Mouse (Mus musculus): ENCODE measurements around the gene Ppp1r21. TPM values are rescaled to one million over a fixed set of nuclear protein-coding genes. Genes with fewer than 3 reads are reported as not detected.

Gene Ppp1r21
- total RNA-seq, 1 experiment: 24.8 TPM

DNA sequence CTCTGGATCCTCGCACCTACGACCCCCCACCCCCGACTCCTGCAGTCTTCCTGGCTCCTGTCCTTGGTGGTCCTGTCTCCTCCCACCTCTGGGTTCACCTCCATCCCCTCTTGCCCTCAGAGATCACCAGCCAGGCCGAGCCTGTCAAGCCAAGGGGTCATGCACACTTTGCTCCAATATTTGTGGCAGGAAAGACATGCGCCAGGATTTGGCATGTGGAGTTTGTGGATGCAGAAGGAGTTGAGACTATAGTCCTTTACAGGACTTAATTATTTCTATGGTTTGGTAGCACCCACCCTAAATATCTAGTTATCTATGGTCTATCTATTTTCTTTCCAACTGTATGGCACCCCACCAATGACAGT is 68.1 kb downstream of the Ppp1r21 start:
- Histone ChIP-seq H3K9ac (ENCODE audit: insufficient read depth, low read depth, low read length, poor library complexity, severe bottlenecking) (peak overlapping the region; percentile 67), H3K9me3 (ENCODE audit: control insufficient read depth, insufficient read depth, low read depth, low read length) (no peaks in the 10 kb centered on the region), H3K4me3 (ENCODE audit: insufficient read depth in 1 of 2, low read depth in 1 of 2, low read length in 2 of 2, poor library complexity in 1 of 2, severe bottlenecking in 1 of 2) (peak overlapping the region; percentile 76 to 85), H3K27ac (ENCODE audit: insufficient read depth, low read depth, low read length, poor library complexity, severe bottlenecking) (no peak overlapping the region), H3K4me1 (ENCODE audit: control insufficient read depth in 2 of 2, insufficient read depth in 2 of 2, low read length in 2 of 2, poor library complexity in 1 of 2) (peaks cover 1 to 8% of the 10 kb centered on the region in 2 experiments; a peak in 1 of 4 replicates), H3K36me3 (ENCODE audit: control insufficient read depth, insufficient read depth, low read length, poor library complexity, severe bottlenecking) (no peaks in the 10 kb centered on the region)
- TF ChIP-seq CHD2 (IDR thresholded peaks at IDR 0.05; ENCODE audit: low read depth, low read length) (no peak), ZNF384 (IDR thresholded peaks at IDR 0.05; ENCODE audit: low read depth, low read length) (no peak), MAFK (IDR thresholded peaks at IDR 0.05; ENCODE audit: insufficient read depth, low read depth, low read length) (no peak), HCFC1 (IDR thresholded peaks at IDR 0.05; ENCODE audit: borderline replicate concordance, insufficient read depth, low read length) (no peak), ZC3H11A (IDR thresholded peaks at IDR 0.05; ENCODE audit: borderline replicate concordance, low read depth, low read length) (no peak)
- in situ Hi-C loops (cut with MboI; ENCODE audit: low sequenced_read_pairs in 2 of 2, unreplicated experiment in 2 of 2): no loop called here
- DNase-seq (ENCODE audit: low read depth, low spot score): no peak

DNA sequence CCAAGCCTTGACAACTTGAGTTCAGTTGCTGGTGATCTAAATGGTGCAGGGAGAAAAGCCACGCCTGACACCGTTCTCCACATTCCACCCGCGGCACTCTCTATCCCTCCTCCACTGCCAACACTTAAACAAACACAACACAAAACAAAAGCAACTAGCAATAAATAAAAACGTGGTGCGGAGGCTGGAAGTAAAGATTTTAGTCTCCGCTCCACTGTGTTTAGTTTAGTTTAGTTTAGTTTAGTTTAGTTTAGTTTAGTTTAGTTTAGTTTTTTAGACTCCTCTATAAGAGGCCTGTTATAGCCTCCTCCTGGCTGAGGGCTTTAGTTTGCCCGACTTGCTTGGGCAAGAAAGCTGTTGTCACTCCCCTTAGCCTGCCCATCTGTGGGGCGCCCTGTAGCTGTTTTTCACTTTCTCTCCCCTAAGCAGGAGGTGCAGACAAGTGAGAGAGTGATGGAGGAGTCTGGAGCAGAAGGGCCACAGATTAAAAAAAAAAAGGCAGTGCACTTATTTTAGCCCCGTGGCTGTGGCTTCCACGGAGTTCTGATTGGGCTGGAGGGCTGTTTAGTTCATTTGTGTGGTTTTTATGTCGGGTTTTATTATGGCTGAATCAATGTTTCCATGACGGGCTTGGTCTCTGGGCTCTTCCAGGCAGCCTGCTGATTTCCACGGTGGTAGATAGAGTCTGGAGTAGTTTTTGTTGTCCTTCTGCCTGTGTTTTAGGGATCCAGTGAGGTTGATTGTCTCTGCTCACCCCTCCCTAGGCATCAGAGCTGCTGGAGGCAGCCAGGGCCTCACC is 68.9 kb downstream of the Ppp1r21 start:
- Histone ChIP-seq H3K36me3 (ENCODE audit: control insufficient read depth, insufficient read depth, low read length, poor library complexity, severe bottlenecking) (no peaks in the 10 kb centered on the region), H3K27ac (ENCODE audit: insufficient read depth, low read depth, low read length, poor library complexity, severe bottlenecking) (no peak overlapping the region), H3K4me1 (ENCODE audit: control insufficient read depth in 2 of 2, insufficient read depth in 2 of 2, low read length in 2 of 2, poor library complexity in 1 of 2) (peaks cover 1 to 8% of the 10 kb centered on the region in 2 experiments; a peak in 1 of 4 replicates), H3K9ac (ENCODE audit: insufficient read depth, low read depth, low read length, poor library complexity, severe bottlenecking) (peak overlapping the region; percentile 15; the same call in 1 of the 2 replicates), H3K4me3 (ENCODE audit: insufficient read depth in 1 of 2, low read depth in 1 of 2, low read length in 2 of 2, poor library complexity in 1 of 2, severe bottlenecking in 1 of 2) (no peak overlapping the region), H3K9me3 (ENCODE audit: control insufficient read depth, insufficient read depth, low read depth, low read length) (no peaks in the 10 kb centered on the region)
- in situ Hi-C loops (cut with MboI; ENCODE audit: low sequenced_read_pairs in 2 of 2, unreplicated experiment in 2 of 2): no loop called here
- no peak for DNase-seq (ENCODE audit: low read depth, low spot score)
- no peak for TF ChIP-seq MAFK (IDR thresholded peaks at IDR 0.05; ENCODE audit: insufficient read depth, low read depth, low read length)
- TF ChIP-seq HCFC1 (IDR thresholded peaks at IDR 0.05; ENCODE audit: borderline replicate concordance, insufficient read depth, low read length): no peak
- TF ChIP-seq ZNF384 (IDR thresholded peaks at IDR 0.05; ENCODE audit: low read depth, low read length): no peak
- no peak for TF ChIP-seq ZC3H11A (IDR thresholded peaks at IDR 0.05; ENCODE audit: borderline replicate concordance, low read depth, low read length)
- TF ChIP-seq CHD2 (IDR thresholded peaks at IDR 0.05; ENCODE audit: low read depth, low read length): no peak

DNA sequence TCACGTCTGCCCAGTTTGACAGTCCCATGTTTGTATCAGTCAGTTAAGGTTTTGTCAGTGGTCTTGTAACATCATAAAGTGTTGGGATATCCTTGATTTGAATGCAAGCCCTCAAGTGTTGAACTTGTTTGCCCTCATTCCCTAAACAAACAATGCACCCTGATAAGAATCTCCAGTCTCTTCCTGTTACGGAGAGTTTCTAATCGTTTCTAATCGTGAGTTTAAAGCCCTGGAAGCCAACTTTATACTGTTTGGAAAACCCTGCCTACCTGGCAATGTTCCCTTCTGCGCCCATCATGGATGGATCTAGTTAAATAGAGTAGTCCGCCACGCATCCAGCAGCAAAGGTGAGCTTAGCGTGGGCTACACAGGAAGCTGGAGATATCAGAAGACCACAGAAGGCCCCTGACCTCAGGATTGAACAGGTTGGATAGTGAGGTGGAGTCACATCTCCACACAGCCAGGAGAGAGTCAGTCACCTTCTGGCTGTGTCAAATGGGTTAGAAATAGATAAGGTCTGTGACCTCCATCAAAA is 70.6 kb downstream of the Ppp1r21 start:
- peaks cover 1 to 8% of the 10 kb centered on the region in 2 experiments; a peak in 1 of 4 replicates for H3K4me1 ChIP-seq (ENCODE audit: control insufficient read depth in 2 of 2, insufficient read depth in 2 of 2, low read length in 2 of 2, poor library complexity in 1 of 2)
- TF ChIP-seq ZNF384 (IDR thresholded peaks at IDR 0.05; ENCODE audit: low read depth, low read length) (no peak), HCFC1 (IDR thresholded peaks at IDR 0.05; ENCODE audit: borderline replicate concordance, insufficient read depth, low read length) (no peak), CHD2 (IDR thresholded peaks at IDR 0.05; ENCODE audit: low read depth, low read length) (no peak)
- in situ Hi-C loops (cut with MboI; ENCODE audit: low sequenced_read_pairs in 2 of 2, unreplicated experiment in 2 of 2): no loop called here
- H3K27ac ChIP-seq (ENCODE audit: insufficient read depth, low read depth, low read length, poor library complexity, severe bottlenecking): no peak overlapping the region
- no peak overlapping the region for H3K4me3 ChIP-seq (ENCODE audit: insufficient read depth in 1 of 2, low read depth in 1 of 2, low read length in 2 of 2, poor library complexity in 1 of 2, severe bottlenecking in 1 of 2)
- DNase-seq (ENCODE audit: low read depth, low spot score): no peak
- no peaks in the 10 kb centered on the region for H3K9me3 ChIP-seq (ENCODE audit: control insufficient read depth, insufficient read depth, low read depth, low read length)
- H3K9ac ChIP-seq (ENCODE audit: insufficient read depth, low read depth, low read length, poor library complexity, severe bottlenecking): no peak overlapping the region
- no peaks in the 10 kb centered on the region for H3K36me3 ChIP-seq (ENCODE audit: control insufficient read depth, insufficient read depth, low read length, poor library complexity, severe bottlenecking)

DNA sequence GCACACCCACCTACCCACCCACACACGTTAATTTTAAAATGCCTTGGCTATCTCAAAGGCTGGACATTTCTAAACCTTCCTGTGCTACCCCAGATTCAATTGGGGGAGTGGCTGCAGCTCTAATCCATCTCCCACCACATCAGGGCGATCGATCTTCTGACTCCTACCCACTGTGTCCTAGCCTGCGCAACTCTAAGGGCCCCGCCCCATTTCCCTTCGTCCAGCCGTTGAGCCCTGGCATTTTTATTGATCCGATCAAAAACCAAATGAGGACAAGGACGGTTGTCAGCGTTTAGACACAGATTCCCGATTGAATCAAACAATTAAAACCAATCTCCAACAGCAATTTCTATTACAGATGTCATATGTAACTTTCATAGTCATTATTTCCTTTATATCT is 74.0 kb downstream of the Ppp1r21 start:
- H3K4me3 ChIP-seq (ENCODE audit: insufficient read depth in 1 of 2, low read depth in 1 of 2, low read length in 2 of 2, poor library complexity in 1 of 2, severe bottlenecking in 1 of 2): no peak overlapping the region
- no peak for DNase-seq (ENCODE audit: low read depth, low spot score)
- no peak overlapping the region for H3K27ac ChIP-seq (ENCODE audit: insufficient read depth, low read depth, low read length, poor library complexity, severe bottlenecking)
- no peaks in the 10 kb centered on the region for H3K9me3 ChIP-seq (ENCODE audit: control insufficient read depth, insufficient read depth, low read depth, low read length)
- in situ Hi-C loops (cut with MboI; ENCODE audit: low sequenced_read_pairs in 2 of 2, unreplicated experiment in 2 of 2): no loop called here
- no peak overlapping the region for H3K9ac ChIP-seq (ENCODE audit: insufficient read depth, low read depth, low read length, poor library complexity, severe bottlenecking)
- TF ChIP-seq ZNF384 (IDR thresholded peaks at IDR 0.05; ENCODE audit: low read depth, low read length) (no peak), ZC3H11A (IDR thresholded peaks at IDR 0.05; ENCODE audit: borderline replicate concordance, low read depth, low read length) (no peak), CHD2 (IDR thresholded peaks at IDR 0.05; ENCODE audit: low read depth, low read length) (no peak), HCFC1 (IDR thresholded peaks at IDR 0.05; ENCODE audit: borderline replicate concordance, insufficient read depth, low read length) (no peak), MAFK (IDR thresholded peaks at IDR 0.05; ENCODE audit: insufficient read depth, low read depth, low read length) (no peak)
- H3K36me3 ChIP-seq (ENCODE audit: control insufficient read depth, insufficient read depth, low read length, poor library complexity, severe bottlenecking): no peaks in the 10 kb centered on the region
- no peaks in the 10 kb centered on the region for H3K4me1 ChIP-seq (ENCODE audit: control insufficient read depth in 2 of 2, insufficient read depth in 2 of 2, low read length in 2 of 2, poor library complexity in 1 of 2)
